Mouse (Mus musculus) thymus, adult 2 months (tissue): Measurements from ENCODE around the gene AL732309.1. TPM values are rescaled to one million over a fixed set of nuclear protein-coding genes. Genes with fewer than 3 reads are reported as not detected.

ENCODE experiments used
- DNase-seq: peaks from one replicate; pipeline ENCODE4 v3.0.0; 2021
- H3K27ac ChIP-seq: fragments of 200-500 bp; 2 replicates; pipeline ENCODE4 v1.5.1; 2012; ENCODE audit warnings: low read length, control low read depth; ENCODE audit not compliant: control insufficient read depth, insufficient read depth
- H3K27me3 ChIP-seq: fragments of 200-500 bp; 2 replicates; pipeline ENCODE4 v1.6.1; 2012; ENCODE audit warnings: mild to moderate bottlenecking, low read length, moderate library complexity, mixed read lengths; ENCODE audit not compliant: control insufficient read depth, insufficient read depth
- H3K36me3 ChIP-seq: fragments of 200-500 bp; 2 replicates; pipeline ENCODE4 v1.6.1; 2012; ENCODE audit warnings: mild to moderate bottlenecking, low read length, moderate library complexity; ENCODE audit not compliant: control insufficient read depth, insufficient read depth
- H3K4me1 ChIP-seq: fragments of 200-500 bp; replicated peaks from 2 replicates; pipeline ENCODE4 v1.6.1; 2012; ENCODE audit warnings: low read length; ENCODE audit not compliant: control insufficient read depth, insufficient read depth
- H3K4me3 ChIP-seq: fragments of 200-500 bp; 2 replicates; pipeline ENCODE4 v1.5.1; 2012; ENCODE audit warnings: mild to moderate bottlenecking, low read length, control low read depth, moderate library complexity; ENCODE audit not compliant: control insufficient read depth, insufficient read depth
- CTCF ChIP-seq: fragments of 200-500 bp; IDR thresholded peaks from 2 replicates; pipeline ENCODE4 v1.5.1; 2012; ENCODE audit warnings: mild to moderate bottlenecking, control low read depth, low read length, moderate library complexity, borderline replicate concordance; ENCODE audit not compliant: control insufficient read depth, poor library complexity, insufficient read depth; ENCODE audit errors: extremely low read depth
- POLR2A ChIP-seq: fragments of 200-500 bp; IDR thresholded peaks from 2 replicates; pipeline ENCODE4 v1.6.1; 2012; ENCODE audit warnings: mild to moderate bottlenecking, low read length, control low read depth, moderate library complexity; ENCODE audit not compliant: control insufficient read depth, poor library complexity, insufficient read depth; ENCODE audit errors: extremely low read depth
- WGBS: fragments of 180-500 bp; shearing (Covaris S2); methylation state at CpG from one replicate; pipeline ENCODE4 v1.1.7; 2018; 5-methylcytosine and 5-hydroxymethylcytosine counted together
- polyA plus RNA-seq: library from polyadenylated mRNA; depleted of rRNA; stranded (reverse); fragments of >200 nt; gene quantifications from 2 replicates; pipeline ENCODE4 v1.2.3, GENCODE M21; 2012

Gene AL732309.1
- polyA plus RNA-seq, 1 experiment = 43.0 TPM

GRCm38 (mm10) chr2:25267746-25268309 lies 21.2 kb upstream of the AL732309.1 start:
- no peak for TF ChIP-seq CTCF
- no peak for TF ChIP-seq POLR2A
- no peak overlapping the region for H3K4me3 ChIP-seq

GRCm38 (mm10) chr2:25267241-25267640 lies 20.6 kb upstream of the AL732309.1 start:
- no peak overlapping the region for H3K4me3 ChIP-seq
- TF ChIP-seq CTCF (no peak), POLR2A (no peak)
- H3K4me1 ChIP-seq = peaks cover 31% of the 10 kb centered on the region
- H3K36me3 ChIP-seq = peaks cover 12% of the 10 kb centered on the region
- no peak for DNase-seq
- no peaks in the 10 kb centered on the region for H3K27me3 ChIP-seq
- no peak overlapping the region for H3K27ac ChIP-seq

More at GRCm38 (mm10) chr2:25267746-25268309, 21.2 kb upstream of the AL732309.1 start:
- peaks cover 12% of the 10 kb centered on the region for H3K36me3 ChIP-seq
- DNase-seq = no peak
- WGBS = 92% methylated on average over 4 of the region's 4 CpGs
- H3K27ac ChIP-seq = no peak overlapping the region
- H3K4me1 ChIP-seq = peaks cover 33% of the 10 kb centered on the region
- H3K27me3 ChIP-seq = no peaks in the 10 kb centered on the region

GRCm38 (mm10) chr2:25266720-25267119 lies 20.1 kb upstream of the AL732309.1 start:
- TF ChIP-seq POLR2A = no peak
- TF ChIP-seq CTCF = no peak
- H3K4me3 ChIP-seq = no peak overlapping the region
- no peak for DNase-seq
- H3K27ac ChIP-seq = no peak overlapping the region
- no peaks in the 10 kb centered on the region for H3K27me3 ChIP-seq
- peaks cover 30% of the 10 kb centered on the region for H3K4me1 ChIP-seq
- WGBS = 80% methylated on average over 2 of the region's 2 CpGs
- peaks cover 12% of the 10 kb centered on the region for H3K36me3 ChIP-seq

- Histone ChIP-seq H3K4me1 (peaks cover 24% of the 10 kb centered on the region), H3K4me3 (no peak overlapping the region), H3K27me3 (no peaks in the 10 kb centered on the region), H3K27ac (no peak overlapping the region), H3K36me3 (peaks cover 12% of the 10 kb centered on the region)
- TF ChIP-seq CTCF = no peak
- no peak for TF ChIP-seq POLR2A
- 61% methylated on average over 6 of the region's 6 CpGs for WGBS
- DNase-seq = no peak
Measured at GRCm38 (mm10) chr2:25265897-25266656, 19.4 kb upstream of the AL732309.1 start.

GRCm38 (mm10) chr2:25264851-25265250 lies 18.2 kb upstream of the AL732309.1 start:
- TF ChIP-seq CTCF = no peak
- TF ChIP-seq POLR2A = no peak
- peaks cover 22% of the 10 kb centered on the region for H3K4me1 ChIP-seq
- no peaks in the 10 kb centered on the region for H3K27me3 ChIP-seq
- DNase-seq = no peak
- H3K4me3 ChIP-seq = no peak overlapping the region
- H3K36me3 ChIP-seq = peaks cover under 1% of the 10 kb centered on the region
- H3K27ac ChIP-seq = no peak overlapping the region
- WGBS = 90% methylated on average over 3 of the region's 3 CpGs

GRCm38 (mm10) chr2:25264286-25264660 lies 17.6 kb upstream of the AL732309.1 start:
- Histone ChIP-seq H3K36me3 (no peaks in the 10 kb centered on the region), H3K4me1 (peaks cover 22% of the 10 kb centered on the region), H3K27ac (no peak overlapping the region), H3K4me3 (no peak overlapping the region), H3K27me3 (no peaks in the 10 kb centered on the region)
- TF ChIP-seq POLR2A = no peak
- TF ChIP-seq CTCF = no peak
- no peak for DNase-seq
- WGBS = 73% methylated on average over 5 of the region's 5 CpGs

- TF ChIP-seq CTCF (no peak), POLR2A (no peak)
- WGBS = 48% methylated on average over 12 of the region's 12 CpGs
- Histone ChIP-seq H3K4me3 (peak overlapping the region; percentile 59), H3K27me3 (no peaks in the 10 kb centered on the region), H3K27ac (no peak overlapping the region), H3K4me1 (peaks cover 22% of the 10 kb centered on the region), H3K36me3 (no peaks in the 10 kb centered on the region)
- no peak for DNase-seq
Measured at GRCm38 (mm10) chr2:25263623-25264285, 17.1 kb upstream of the AL732309.1 start.
